Mouse (Mus musculus) mouse trophoblast stem cell (cell line): ENCODE results near the gene 4933411K16Rik.

ENCODE experiments used
- in situ Hi-C, 2 experiments: fragments of 300-500 bp; cut with MseI, MboI; formaldehyde crosslinking; loops; 2 replicates in 1 of 2; 3 replicates in 1 of 2; pipeline ENCODE4 v1.15.1; 2025

The 4933411K16Rik gene

GRCm38 (mm10) chr19:42035456-42036248, 16.4 kb upstream of the 4933411K16Rik start, which contains the start of gene Ankrd2:
Ankrd2 (plus strand) TSS chr19:42036000.
- in situ Hi-C loops = no loop called here

DNA sequence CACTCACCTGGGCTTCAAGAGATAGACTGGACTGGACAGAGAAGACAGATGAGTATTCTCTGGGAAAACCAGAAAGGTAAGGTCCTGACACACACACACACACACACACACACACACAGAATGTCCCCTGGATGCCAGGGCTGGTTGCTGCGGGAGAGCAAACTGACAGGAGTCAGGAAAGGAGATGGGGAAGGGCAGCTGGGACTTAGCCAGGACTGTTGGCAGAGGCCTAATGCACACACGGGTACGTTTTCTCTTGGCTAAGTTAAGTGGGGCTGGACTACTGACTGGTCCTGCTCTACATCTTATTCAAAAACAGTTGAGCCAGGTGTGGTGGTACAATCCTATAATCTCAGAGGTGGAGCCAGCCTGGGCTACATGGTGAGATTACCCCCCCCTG, 15.7 kb upstream of the 4933411K16Rik start:
- in situ Hi-C loops = no loop called here

DNA sequence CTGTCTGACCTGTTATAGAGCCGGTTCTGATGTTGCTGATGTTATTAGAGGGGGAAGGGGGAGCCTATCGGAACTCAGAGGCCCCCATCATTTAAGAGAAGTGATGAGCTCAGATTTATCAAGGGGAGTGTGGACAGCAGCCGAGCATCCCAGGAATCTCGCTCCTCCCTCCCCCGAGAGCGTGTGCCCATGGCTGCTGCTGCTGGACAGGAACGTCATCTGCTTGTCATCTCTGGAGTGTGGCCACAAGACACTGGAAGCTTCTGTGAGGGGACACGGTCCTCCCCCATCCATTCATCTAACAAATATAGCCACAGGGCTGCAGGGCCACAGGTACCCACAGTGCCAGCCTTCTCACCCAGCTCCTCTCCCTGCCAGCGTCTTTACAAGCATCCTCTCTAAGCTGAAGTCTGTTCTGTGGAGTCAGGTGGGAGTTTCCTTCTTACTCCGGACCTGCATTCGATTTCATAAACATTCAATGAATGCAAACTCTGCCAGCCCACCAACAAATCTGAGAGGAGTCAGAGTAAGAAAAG, 14.8 kb upstream of the 4933411K16Rik start:
- in situ Hi-C loops = no loop called here

DNA sequence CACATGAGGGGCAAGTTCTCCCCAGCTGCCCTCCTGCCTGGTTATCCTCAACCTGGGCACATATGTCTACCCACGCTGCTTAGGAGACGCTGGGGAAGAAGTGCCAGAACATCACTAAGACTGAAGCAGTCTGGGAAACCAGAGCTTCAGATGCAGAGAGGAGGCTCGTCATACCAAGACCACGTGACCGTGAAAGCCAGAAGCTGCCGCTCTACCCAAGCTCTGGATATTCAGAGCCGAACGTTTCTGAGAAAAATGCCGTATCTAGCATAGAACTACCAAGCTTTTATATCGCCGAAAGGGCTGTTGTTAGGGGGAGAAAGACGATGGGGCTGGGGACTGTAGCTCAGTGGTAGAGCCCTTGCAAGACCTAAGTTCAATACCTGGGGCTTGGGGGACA, 13.7 kb upstream of the 4933411K16Rik start:
- in situ Hi-C loops = no loop called here

- in situ Hi-C loops = no loop called here
These were observed 8.1 kb upstream of the 4933411K16Rik start for GRCm38 (mm10) chr19:42043988-42044387.

DNA sequence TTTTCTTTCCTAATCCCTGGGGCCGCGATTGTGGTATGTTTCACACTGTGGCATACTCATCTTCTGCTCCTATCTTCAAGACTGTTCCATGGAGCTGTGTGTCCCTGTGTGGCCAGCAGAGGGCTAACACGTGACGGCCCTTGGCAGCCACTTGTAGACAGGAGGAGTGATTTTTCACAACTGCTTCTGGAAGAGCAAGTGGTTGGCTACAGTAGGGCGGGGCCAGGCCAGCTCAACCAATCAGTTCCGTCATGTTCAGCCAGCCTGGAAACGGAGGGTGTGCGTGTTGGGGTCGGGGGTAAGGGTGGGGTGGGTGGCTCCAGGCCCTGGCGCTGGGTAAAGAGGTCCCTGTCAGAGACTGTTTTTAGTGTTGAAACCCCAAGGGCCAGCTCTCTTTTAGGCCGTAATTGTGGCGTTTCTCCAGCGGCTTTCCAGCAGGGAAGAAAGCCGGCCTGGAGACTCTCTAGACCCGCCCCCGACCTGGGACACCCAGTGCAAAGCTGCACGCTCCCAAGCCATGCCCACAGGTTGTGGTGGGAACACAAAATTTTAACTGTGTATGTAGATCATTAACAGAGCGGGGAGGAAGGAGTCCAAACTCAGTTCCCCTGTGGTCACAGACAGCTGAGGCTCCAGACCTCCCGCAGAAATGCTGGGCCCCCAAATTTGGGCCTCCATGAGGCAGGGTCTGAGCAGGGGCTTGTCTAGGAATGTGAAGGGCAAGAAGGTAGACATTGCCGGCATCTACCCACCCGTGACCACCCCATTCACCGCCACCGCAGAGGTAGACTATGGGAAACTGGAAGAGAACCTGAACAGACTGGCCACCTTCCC, 6.6 kb upstream of the 4933411K16Rik start, which contains the start of gene Hoga1:
Gene Hoga1 (plus strand): TSS at position 342 of the 834 bp plus-strand sequence.
- in situ Hi-C loops = no loop called here

GRCm38 (mm10) chr19:42050251-42050650, 1.8 kb upstream of the 4933411K16Rik start:
- in situ Hi-C loops = no loop called here

DNA sequence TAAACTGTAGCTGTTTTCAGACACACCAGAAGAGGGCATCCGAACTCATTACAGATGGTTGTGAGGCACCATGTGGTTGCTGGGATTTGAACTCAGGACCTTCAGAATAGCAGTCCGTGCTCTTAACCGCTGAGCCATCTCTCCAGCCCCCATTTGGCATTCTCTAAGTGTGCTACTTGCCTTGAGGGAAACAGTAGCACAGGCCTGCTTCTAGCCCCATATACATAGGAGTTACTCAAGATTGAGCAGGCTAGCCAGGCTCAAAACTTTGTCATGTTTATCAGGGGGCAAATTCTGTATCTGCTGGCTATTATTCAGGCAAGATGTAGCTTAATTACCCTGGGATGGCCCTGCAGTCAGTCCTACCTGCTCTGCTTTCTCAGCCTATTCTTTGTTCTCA, 697 bp upstream of the 4933411K16Rik start:
- in situ Hi-C loops = no loop called here

GRCm38 (mm10) chr19:42054255-42054654, 2.2 kb downstream of the 4933411K16Rik start:
- in situ Hi-C loops = no loop called here

DNA sequence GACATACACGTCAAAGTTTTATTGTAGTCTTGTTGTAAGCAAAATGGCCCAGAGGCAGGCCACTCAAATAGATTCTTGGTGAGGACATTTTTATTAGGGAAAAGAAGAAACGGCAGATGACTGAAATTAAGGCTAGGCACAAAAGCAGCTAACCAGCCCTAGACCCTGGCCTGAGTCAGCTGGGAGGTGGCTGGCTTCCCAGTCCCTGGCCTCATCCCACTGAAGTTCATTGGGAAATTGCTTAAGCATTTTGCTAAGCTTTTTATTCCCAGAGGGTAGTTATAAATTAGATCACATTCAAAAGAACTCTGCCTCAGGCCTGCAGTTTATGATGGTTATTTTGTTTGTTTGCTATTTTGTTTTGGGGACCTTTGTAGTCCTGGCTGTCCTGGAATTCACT, 3.8 kb downstream of the 4933411K16Rik start:
- in situ Hi-C loops = no loop called here

DNA sequence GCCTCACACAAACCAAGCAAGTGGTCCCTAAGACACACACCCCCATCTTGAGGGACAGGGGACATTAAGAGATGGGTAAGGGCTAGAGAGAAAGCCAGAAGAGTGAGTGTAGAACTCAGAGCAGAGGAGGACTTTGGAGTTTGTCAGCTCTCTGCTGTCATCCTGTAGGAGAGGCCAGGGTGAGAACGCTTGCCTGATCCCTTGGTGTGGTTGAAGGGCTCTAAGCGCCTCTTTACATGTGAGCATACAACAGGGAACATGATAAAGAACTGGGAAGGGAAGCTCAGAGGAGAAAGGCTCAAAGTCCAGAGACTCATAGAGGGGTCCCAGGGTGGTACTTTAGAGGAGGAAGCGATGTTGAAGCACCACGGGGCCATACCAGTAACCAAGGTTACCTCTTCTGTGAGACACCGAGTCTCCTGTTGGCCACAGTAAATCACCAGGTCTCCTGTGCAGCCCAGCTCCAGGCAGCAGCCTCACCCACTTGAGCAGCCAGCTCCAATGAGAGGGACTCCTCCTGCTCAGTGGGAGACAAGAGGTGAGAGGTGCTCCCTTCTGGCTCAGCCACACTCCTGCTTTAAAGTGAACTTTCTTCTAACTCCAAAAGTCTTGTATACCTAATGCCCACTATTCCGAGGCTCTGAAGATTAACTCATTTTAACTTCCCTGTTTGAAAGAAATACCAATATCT, 4.8 kb downstream of the 4933411K16Rik start:
- in situ Hi-C loops = no loop called here

DNA sequence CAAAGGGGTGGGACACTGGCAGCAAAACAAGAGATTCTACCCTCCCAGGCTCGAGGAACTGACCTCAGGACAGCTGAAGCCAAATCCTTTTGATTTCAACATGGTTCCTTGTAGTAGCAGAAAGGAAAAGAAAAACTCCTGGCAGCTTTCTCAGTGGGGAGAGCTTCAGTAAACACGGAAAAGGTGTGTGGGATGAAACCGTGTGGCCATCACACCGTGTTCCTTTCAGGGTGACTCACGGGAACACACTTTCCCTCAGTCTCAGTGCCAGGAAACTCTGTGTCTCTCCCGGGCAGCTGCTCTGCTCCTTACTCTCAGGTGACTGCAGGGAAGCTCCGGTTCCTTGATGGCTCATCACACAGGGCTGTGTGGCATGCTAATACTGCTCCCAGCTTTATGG, 6.4 kb downstream of the 4933411K16Rik start:
- in situ Hi-C loops = no loop called here

GRCm38 (mm10) chr19:42061443-42061842, 9.4 kb downstream of the 4933411K16Rik start:
- in situ Hi-C loops = no loop called here

- in situ Hi-C loops = no loop called here
These were observed 16.6 kb downstream of the 4933411K16Rik start for GRCm38 (mm10) chr19:42068441-42069240.

- in situ Hi-C loops = no loop called here
These were observed 17.1 kb downstream of the 4933411K16Rik start for GRCm38 (mm10) chr19:42069241-42069525.

DNA sequence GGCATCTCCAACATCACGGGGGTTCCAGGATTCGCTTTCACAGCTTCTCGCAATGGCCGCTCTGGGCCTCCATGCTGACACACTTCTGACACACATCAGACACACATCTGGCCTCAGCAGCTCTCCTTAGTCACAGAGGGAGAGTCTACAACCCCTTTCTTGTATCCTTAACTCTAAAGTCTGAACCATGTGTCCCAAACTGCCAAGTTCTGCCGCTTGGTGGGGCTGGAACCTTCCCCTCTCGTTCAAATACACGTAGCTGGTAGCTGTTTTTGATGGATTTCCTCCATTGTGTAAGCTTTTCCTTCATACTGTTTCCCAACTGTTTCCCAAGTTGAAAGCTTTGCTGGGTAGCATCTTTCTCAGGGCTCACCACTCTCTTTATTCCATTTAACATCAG, 19.2 kb downstream of the 4933411K16Rik start:
- in situ Hi-C loops = no loop called here

GRCm38 (mm10) chr19:42071886-42072608, 20.0 kb downstream of the 4933411K16Rik start:
- in situ Hi-C loops = no loop called here

DNA sequence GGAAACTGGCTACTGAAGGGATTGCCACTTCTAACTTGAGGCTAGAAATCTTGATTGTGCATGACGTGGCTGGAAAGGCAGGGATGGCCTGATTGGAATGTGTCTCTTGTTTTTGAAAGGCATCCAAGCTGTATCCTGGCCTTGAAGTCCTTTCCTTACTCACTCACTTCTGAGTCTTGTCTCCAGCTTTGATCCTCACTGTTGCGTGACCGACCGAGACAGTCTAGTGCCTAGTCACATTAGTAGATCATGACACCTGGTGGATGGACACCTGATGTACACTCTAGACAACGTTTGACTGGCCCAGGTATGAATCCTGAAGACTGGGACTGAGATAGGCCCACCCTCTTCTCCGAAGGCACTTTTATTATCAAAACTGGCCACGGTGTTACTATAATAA, 20.8 kb downstream of the 4933411K16Rik start:
- in situ Hi-C loops = no loop called here

GRCm38 (mm10) chr19:42075051-42075450, 23.0 kb downstream of the 4933411K16Rik start:
- in situ Hi-C loops = no loop called here

DNA sequence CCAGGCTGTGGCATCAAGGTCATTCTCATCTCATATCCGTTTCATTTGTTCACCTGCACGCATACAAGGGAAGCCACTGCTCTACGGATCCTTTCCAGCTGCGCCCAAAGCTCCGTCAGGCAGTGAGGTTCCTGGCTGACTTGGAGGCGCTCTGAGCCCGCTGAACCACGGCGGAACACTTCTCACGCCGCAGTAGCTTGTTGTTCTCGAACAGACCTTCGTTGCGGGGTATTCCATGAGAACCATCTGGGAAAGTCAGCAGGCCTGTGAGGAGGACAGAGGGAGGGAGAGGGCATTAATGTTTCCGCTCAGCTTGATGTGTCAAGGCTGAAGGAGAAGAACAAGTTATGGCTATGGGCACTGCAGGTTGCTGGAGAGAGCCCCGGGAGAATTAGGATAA, 23.9 kb downstream of the 4933411K16Rik start:
- in situ Hi-C loops = no loop called here

GRCm38 (mm10) chr19:42078566-42078965, 26.5 kb downstream of the 4933411K16Rik start:
- in situ Hi-C loops = no loop called here
